Mouse (Mus musculus) neural tube, embryonic 12.5 days (tissue): ENCODE measurements around the gene Gnl2. TPM values are rescaled to one million over a fixed set of nuclear protein-coding genes. Genes with fewer than 3 reads are reported as not detected.

Source experiments
- ATAC-seq: fragments of 200-750 bp; cut with Nextera tagmentation; 2 replicates; pipeline ENCODE4 v1.8.0; 2017; ENCODE audit warnings: low read depth, mild to moderate bottlenecking, moderate TSS enrichment, moderate library complexity; ENCODE audit not compliant: low FRiP score
- H3K27ac ChIP-seq: fragments of 300-500 bp; sonication (generic); 2 replicates; pipeline ENCODE4 v1.5.1; 2016
- H3K27me3 ChIP-seq: fragments of 300-500 bp; sonication (generic); replicated peaks from 2 replicates; pipeline ENCODE4 v1.6.1; 2016; ENCODE audit warnings: mild to moderate bottlenecking
- H3K36me3 ChIP-seq: fragments of 300-500 bp; sonication (generic); 2 replicates; pipeline ENCODE4 v1.6.1; 2016; ENCODE audit warnings: mild to moderate bottlenecking
- H3K4me1 ChIP-seq: fragments of 300-500 bp; sonication (generic); 2 replicates; pipeline ENCODE4 v1.6.1; 2016
- H3K4me2 ChIP-seq: fragments of 300-500 bp; sonication (generic); replicated peaks from 2 replicates; pipeline ENCODE4 v1.6.1; 2016; ENCODE audit warnings: mild to moderate bottlenecking
- H3K4me3 ChIP-seq: fragments of 300-500 bp; sonication (generic); 2 replicates; pipeline ENCODE4 v1.5.1; 2016
- H3K9ac ChIP-seq: fragments of 300-500 bp; sonication (generic); 2 replicates; pipeline ENCODE4 v1.6.1; 2016; ENCODE audit warnings: mild to moderate bottlenecking
- H3K9me3 ChIP-seq: fragments of 300-500 bp; sonication (generic); 2 replicates; pipeline ENCODE4 v1.6.1; 2016; ENCODE audit warnings: mild to moderate bottlenecking
- WGBS: fragments of 180-500 bp; shearing (Covaris S2); methylation state at CpG from one replicate; pipeline ENCODE4 v1.1.7; 2016; 5-methylcytosine and 5-hydroxymethylcytosine counted together
- polyA plus RNA-seq: library from polyadenylated mRNA; unstranded; fragments of >200 nt; fragmentation: Nextera tagmentation; extraction: Ambion mirVana; gene quantifications from 2 replicates; pipeline ENCODE4 v1.2.1, GENCODE M21; 2016

Gene Gnl2
- polyA plus RNA-seq, 1 experiment from 2014 or later = 96.1 TPM

- no peak overlapping the region for H3K9ac ChIP-seq
- H3K27me3 ChIP-seq = peaks cover 30% of the 10 kb centered on the region
- no peak overlapping the region for H3K27ac ChIP-seq
- no peak for ATAC-seq
- whole genome bisulfite sequencing = 72% methylated on average over 6 of the region's 6 CpGs
- no peaks in the 10 kb centered on the region for H3K9me3 ChIP-seq
- no peak overlapping the region for H3K4me3 ChIP-seq
- no peaks in the 10 kb centered on the region for H3K36me3 ChIP-seq
- peaks cover 5% of the 10 kb centered on the region; the same call in 1 of the 2 replicates for H3K4me1 ChIP-seq
- no peak overlapping the region for H3K4me2 ChIP-seq
Measured at GRCm38 (mm10) chr4:125008220-125008619, 8.2 kb upstream of the Gnl2 start.

DNA sequence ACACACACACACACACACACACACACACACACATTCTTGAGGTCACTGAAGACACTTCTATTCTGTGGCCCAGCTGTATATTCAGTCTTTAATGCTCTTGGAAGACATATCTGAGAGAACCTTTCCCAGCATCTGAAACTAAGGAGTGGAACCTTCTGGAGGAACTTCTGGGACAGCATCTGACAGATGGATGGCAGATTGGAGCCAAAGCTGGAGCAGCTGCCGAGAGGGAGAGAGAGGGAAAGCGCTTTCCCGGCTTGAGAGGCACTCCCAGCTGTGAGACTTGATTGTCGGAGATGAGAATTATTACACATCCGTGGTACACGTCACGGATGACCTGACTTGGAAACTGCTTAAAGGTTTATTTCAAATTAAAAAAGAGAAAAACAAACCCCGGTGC is 7.7 kb upstream of the Gnl2 start:
- no peak overlapping the region for H3K27ac ChIP-seq
- H3K9me3 ChIP-seq = no peaks in the 10 kb centered on the region
- 58% methylated on average over 8 of the region's 8 CpGs for WGBS
- H3K9ac ChIP-seq = no peak overlapping the region
- peaks cover 30% of the 10 kb centered on the region for H3K27me3 ChIP-seq
- no peak for ATAC-seq
- H3K4me3 ChIP-seq = no peak overlapping the region
- no peak overlapping the region for H3K4me2 ChIP-seq
- no peaks in the 10 kb centered on the region for H3K36me3 ChIP-seq
- peaks cover 5% of the 10 kb centered on the region; the same call in 1 of the 2 replicates for H3K4me1 ChIP-seq

GRCm38 (mm10) chr4:125017431-125017830 is 1.0 kb downstream of the Gnl2 start:
- Histone ChIP-seq H3K27me3 (peaks cover 3% of the 10 kb centered on the region), H3K4me3 (no peak overlapping the region), H3K4me2 (no peak overlapping the region), H3K9me3 (no peaks in the 10 kb centered on the region), H3K36me3 (no peaks in the 10 kb centered on the region), H3K9ac (no peak overlapping the region), H3K27ac (no peak overlapping the region), H3K4me1 (no peaks in the 10 kb centered on the region)
- WGBS = 86% methylated on average over 11 of the region's 11 CpGs
- ATAC-seq = no peak

GRCm38 (mm10) chr4:125020780-125021538 is 4.6 kb downstream of the Gnl2 start:
- H3K4me2 ChIP-seq = no peak overlapping the region
- H3K36me3 ChIP-seq = no peaks in the 10 kb centered on the region
- no peaks in the 10 kb centered on the region for H3K4me1 ChIP-seq
- no peaks in the 10 kb centered on the region for H3K9me3 ChIP-seq
- 34% methylated on average over 11 of the region's 11 CpGs for WGBS
- no peak overlapping the region for H3K9ac ChIP-seq
- ATAC-seq = no peak
- H3K27me3 ChIP-seq = peaks cover 6% of the 10 kb centered on the region
- H3K4me3 ChIP-seq = no peak overlapping the region
- no peak overlapping the region for H3K27ac ChIP-seq

GRCm38 (mm10) chr4:125029891-125030614 is 13.7 kb downstream of the Gnl2 start:
- H3K27me3 ChIP-seq = no peaks in the 10 kb centered on the region
- peak overlapping the region; percentile 95 for H3K4me2 ChIP-seq
- H3K9me3 ChIP-seq = no peaks in the 10 kb centered on the region
- peak; percentile 98 for ATAC-seq
- under 1% methylated on average over 50 of the region's 50 CpGs for WGBS
- H3K36me3 ChIP-seq = peaks cover 8% of the 10 kb centered on the region
- H3K4me3 ChIP-seq = peak overlapping the region; percentile 90
- H3K9ac ChIP-seq = peak overlapping the region; percentile 86
- H3K27ac ChIP-seq = no peak overlapping the region
- H3K4me1 ChIP-seq = peaks cover 14% of the 10 kb centered on the region

- WGBS = 93% methylated on average over 4 of the region's 4 CpGs
Measured at GRCm38 (mm10) chr4:125034341-125034740, 18.0 kb downstream of the Gnl2 start.

GRCm38 (mm10) chr4:125044454-125044853 is 28.1 kb downstream of the Gnl2 start:
- H3K9ac ChIP-seq = no peak overlapping the region
- no peak for ATAC-seq
- WGBS = 91% methylated on average over 7 of the region's 7 CpGs
- H3K27ac ChIP-seq = no peak overlapping the region
- H3K4me1 ChIP-seq = no peaks in the 10 kb centered on the region
- H3K4me3 ChIP-seq = no peak overlapping the region
- peaks cover 89% of the 10 kb centered on the region for H3K36me3 ChIP-seq
- H3K4me2 ChIP-seq = no peak overlapping the region
- no peaks in the 10 kb centered on the region for H3K9me3 ChIP-seq
- H3K27me3 ChIP-seq = no peaks in the 10 kb centered on the region

More at GRCm38 (mm10) chr4:125034341-125034740, 18.0 kb downstream of the Gnl2 start:
- Histone ChIP-seq H3K27ac (no peak overlapping the region), H3K9me3 (no peaks in the 10 kb centered on the region), H3K27me3 (no peaks in the 10 kb centered on the region), H3K4me1 (peaks cover 14% of the 10 kb centered on the region), H3K4me3 (no peak overlapping the region), H3K36me3 (peaks cover 36% of the 10 kb centered on the region), H3K4me2 (no peak overlapping the region), H3K9ac (no peak overlapping the region)
- ATAC-seq = no peak

DNA sequence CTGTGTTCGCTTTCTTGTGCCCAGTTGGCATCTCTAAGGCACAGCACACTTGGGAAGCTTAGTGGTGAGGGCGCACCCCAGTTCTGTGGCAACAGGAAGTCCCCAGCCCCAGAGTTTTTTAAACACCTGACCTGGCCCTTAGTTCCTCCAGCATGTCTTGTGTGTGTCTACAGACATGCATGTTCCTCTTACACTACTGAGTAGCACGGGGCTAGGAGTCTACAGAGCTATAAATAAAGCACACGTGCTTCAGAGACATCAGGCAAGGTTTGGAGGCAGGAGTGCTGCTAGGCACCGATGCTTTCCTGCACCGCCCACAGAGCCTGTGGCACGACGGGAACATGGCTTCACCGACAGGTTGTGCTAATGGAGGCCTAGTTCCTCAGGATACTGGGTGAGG is 39.0 kb downstream of the Gnl2 start:
- Histone ChIP-seq H3K9ac (no peak overlapping the region), H3K27ac (no peak overlapping the region), H3K4me3 (no peak overlapping the region), H3K27me3 (no peaks in the 10 kb centered on the region), H3K36me3 (peaks cover 58% of the 10 kb centered on the region), H3K4me1 (no peaks in the 10 kb centered on the region), H3K4me2 (no peak overlapping the region), H3K9me3 (no peaks in the 10 kb centered on the region)
- ATAC-seq = no peak
- 91% methylated on average over 9 of the region's 9 CpGs for WGBS

DNA sequence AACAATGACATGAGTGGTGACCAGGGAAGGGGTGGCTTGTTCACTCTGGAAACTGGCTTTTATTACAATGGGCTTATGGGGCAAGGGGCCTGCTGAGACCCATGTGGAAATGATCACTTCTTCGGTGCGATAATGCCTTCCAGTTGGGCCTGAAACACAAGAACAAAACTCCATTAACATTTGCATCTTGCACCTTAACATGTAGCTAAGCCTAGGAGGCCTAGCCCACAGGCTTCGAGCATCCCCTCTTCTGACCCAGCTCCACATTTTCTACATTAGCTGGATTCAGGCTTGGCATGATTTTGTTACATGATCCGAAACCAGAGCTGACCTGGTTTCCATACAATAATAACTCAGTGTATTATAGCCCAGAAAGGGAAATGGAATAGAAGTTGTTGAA is 40.1 kb downstream of the Gnl2 start:
- 81% methylated on average over 4 of the region's 4 CpGs for WGBS
- H3K27me3 ChIP-seq = no peaks in the 10 kb centered on the region
- H3K4me3 ChIP-seq = no peak overlapping the region
- no peaks in the 10 kb centered on the region for H3K4me1 ChIP-seq
- H3K36me3 ChIP-seq = peaks cover 48% of the 10 kb centered on the region
- H3K9me3 ChIP-seq = no peaks in the 10 kb centered on the region
- no peak overlapping the region for H3K27ac ChIP-seq
- no peak overlapping the region for H3K9ac ChIP-seq
- no peak for ATAC-seq
- no peak overlapping the region for H3K4me2 ChIP-seq

DNA sequence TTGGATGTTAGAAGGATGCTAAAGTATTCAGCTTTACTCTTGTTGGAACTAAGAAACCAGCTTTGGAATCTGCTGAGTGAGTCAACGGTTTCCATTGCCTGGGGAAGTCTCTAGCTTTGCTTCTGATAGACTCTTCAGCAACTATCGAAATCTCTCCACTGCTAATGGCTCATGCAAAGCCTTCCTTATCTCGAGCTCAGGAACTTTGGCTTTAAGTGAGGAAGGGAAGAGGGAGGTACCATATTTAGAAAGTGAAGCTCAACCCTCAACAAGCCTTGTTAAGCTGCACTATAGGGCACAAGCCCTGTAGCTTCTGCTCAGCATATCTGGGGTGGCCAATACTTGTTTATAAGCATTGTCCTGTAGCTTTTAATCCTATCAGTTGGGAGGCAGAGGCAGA is 40.9 kb downstream of the Gnl2 start:
- H3K27me3 ChIP-seq = no peaks in the 10 kb centered on the region
- H3K4me1 ChIP-seq = no peaks in the 10 kb centered on the region
- 60% methylated on average over 3 of the region's 3 CpGs for WGBS
- no peak for ATAC-seq
- no peak overlapping the region for H3K9ac ChIP-seq
- H3K4me3 ChIP-seq = no peak overlapping the region
- no peak overlapping the region for H3K4me2 ChIP-seq
- H3K27ac ChIP-seq = no peak overlapping the region
- H3K36me3 ChIP-seq = peaks cover 41% of the 10 kb centered on the region
- H3K9me3 ChIP-seq = no peaks in the 10 kb centered on the region

GRCm38 (mm10) chr4:125058033-125058432 is 41.6 kb downstream of the Gnl2 start:
- H3K9ac ChIP-seq = no peak overlapping the region
- no peaks in the 10 kb centered on the region for H3K4me1 ChIP-seq
- H3K27ac ChIP-seq = no peak overlapping the region
- H3K36me3 ChIP-seq = peaks cover 35% of the 10 kb centered on the region
- no peaks in the 10 kb centered on the region for H3K27me3 ChIP-seq
- H3K4me3 ChIP-seq = no peak overlapping the region
- no peak for ATAC-seq
- H3K9me3 ChIP-seq = no peaks in the 10 kb centered on the region
- WGBS = 47% methylated on average over 5 of the region's 5 CpGs
- H3K4me2 ChIP-seq = no peak overlapping the region

GRCm38 (mm10) chr4:125059025-125059424 is 42.6 kb downstream of the Gnl2 start:
- no peak overlapping the region for H3K4me3 ChIP-seq
- no peak overlapping the region for H3K27ac ChIP-seq
- 3% methylated on average over 8 of the region's 8 CpGs for WGBS

More at GRCm38 (mm10) chr4:125059025-125059424, 42.6 kb downstream of the Gnl2 start:
- Histone ChIP-seq H3K36me3 (peaks cover 25% of the 10 kb centered on the region), H3K9me3 (no peaks in the 10 kb centered on the region), H3K27me3 (no peaks in the 10 kb centered on the region), H3K9ac (no peak overlapping the region), H3K4me2 (peak overlapping the region; percentile 44), H3K4me1 (no peaks in the 10 kb centered on the region)
- ATAC-seq = peak; percentile 74; the same call in 1 of the 2 replicates
